Mouse (Mus musculus) midbrain, embryonic 12.5 days (tissue): Measurements from ENCODE around the gene Brms1. TPM values are rescaled to one million over a fixed set of nuclear protein-coding genes. Genes with fewer than 3 reads are reported as not detected.

ENCODE experiments used
- ATAC-seq: fragments of 200-750 bp; cut with Nextera tagmentation; 2 replicates; pipeline ENCODE4 v1.8.0; 2017; ENCODE audit warnings: low read depth, moderate TSS enrichment, moderate library complexity; ENCODE audit not compliant: low FRiP score
- H3K27ac ChIP-seq: fragments of 300-500 bp; sonication (generic); replicated peaks from 2 replicates; pipeline ENCODE4 v1.5.1; 2016; ENCODE audit warnings: mild to moderate bottlenecking
- H3K27me3 ChIP-seq: fragments of 300-500 bp; sonication (generic); 2 replicates; pipeline ENCODE4 v1.6.1; 2016; ENCODE audit warnings: mild to moderate bottlenecking
- H3K36me3 ChIP-seq: fragments of 300-500 bp; sonication (generic); 2 replicates; pipeline ENCODE4 v1.6.1; 2016
- H3K4me1 ChIP-seq: fragments of 300-500 bp; sonication (generic); 2 replicates; pipeline ENCODE4 v1.6.1; 2016
- H3K4me2 ChIP-seq: fragments of 300-500 bp; sonication (generic); replicated peaks from 2 replicates; pipeline ENCODE4 v1.6.1; 2016; ENCODE audit warnings: mild to moderate bottlenecking, moderate library complexity
- H3K4me3 ChIP-seq: fragments of 300-500 bp; sonication (generic); 2 replicates; pipeline ENCODE4 v1.5.1; 2016; ENCODE audit warnings: mild to moderate bottlenecking
- H3K9ac ChIP-seq: fragments of 300-500 bp; sonication (generic); replicated peaks from 2 replicates; pipeline ENCODE4 v1.6.1; 2016; ENCODE audit warnings: mild to moderate bottlenecking, moderate library complexity
- H3K9me3 ChIP-seq: fragments of 300-500 bp; sonication (generic); 2 replicates; pipeline ENCODE4 v1.6.1; 2016; ENCODE audit warnings: mild to moderate bottlenecking
- WGBS: fragments of 180-500 bp; shearing (Covaris S2); methylation state at CpG from one replicate; pipeline ENCODE4 v1.1.7; 2016; 5-methylcytosine and 5-hydroxymethylcytosine counted together
- polyA plus RNA-seq: library from polyadenylated mRNA; unstranded; fragments of >200 nt; fragmentation: Nextera tagmentation; extraction: Ambion mirVana; gene quantifications from 2 replicates; pipeline ENCODE4 v1.2.1, GENCODE M21; 2016

Brms1 gene
- polyA plus RNA-seq, 1 experiment from 2014 or later: 63.7 TPM

- Histone ChIP-seq H3K27ac (no peak overlapping the region), H3K9ac (0 out of 2 replicates have a peak overlapping the region, but pooled peaks have one; percentile 26), H3K9me3 (no peaks in the 10 kb centered on the region), H3K4me2 (no peak overlapping the region), H3K27me3 (peaks cover 37% of the 10 kb centered on the region), H3K4me1 (peaks cover 31% of the 10 kb centered on the region), H3K36me3 (no peaks in the 10 kb centered on the region), H3K4me3 (no peak overlapping the region)
- WGBS: 26% methylated on average over 16 of the region's 16 CpGs
- ATAC-seq: no peak
Observed at GRCm38 (mm10) chr19:5057876-5058775, 17.0 kb downstream of the Brms1 start.

GRCm38 (mm10) chr19:5058801-5059771 lies 17.9 kb downstream of the Brms1 start:
- no peaks in the 10 kb centered on the region for H3K9me3 ChIP-seq
- WGBS: 9% methylated on average over 10 of the region's 10 CpGs
- no peak for ATAC-seq
- no peak overlapping the region for H3K4me3 ChIP-seq
- no peak overlapping the region for H3K4me2 ChIP-seq
- H3K4me1 ChIP-seq: peaks cover 31% of the 10 kb centered on the region
- 0 out of 2 replicates have a peak overlapping the region, but pooled peaks have one; percentile 26 for H3K9ac ChIP-seq
- no peak overlapping the region for H3K27ac ChIP-seq
- H3K27me3 ChIP-seq: peaks cover 27% of the 10 kb centered on the region
- H3K36me3 ChIP-seq: no peaks in the 10 kb centered on the region

GRCm38 (mm10) chr19:5060365-5061330 lies 19.5 kb downstream of the Brms1 start:
- no peak overlapping the region for H3K27ac ChIP-seq
- peaks cover 31% of the 10 kb centered on the region for H3K4me1 ChIP-seq

GRCm38 (mm10) chr19:5062041-5062440 lies 20.9 kb downstream of the Brms1 start:
- WGBS: 87% methylated on average over 5 of the region's 5 CpGs
- ATAC-seq: no peak

More at GRCm38 (mm10) chr19:5060365-5061330, 19.5 kb downstream of the Brms1 start:
- Histone ChIP-seq H3K4me2 (no peak overlapping the region), H3K27me3 (peaks cover 25% of the 10 kb centered on the region), H3K9ac (no peak overlapping the region), H3K36me3 (no peaks in the 10 kb centered on the region), H3K9me3 (no peaks in the 10 kb centered on the region), H3K4me3 (no peak overlapping the region)
- no peak for ATAC-seq
- 27% methylated on average over 5 of the region's 5 CpGs for WGBS

GRCm38 (mm10) chr19:5062446-5062845 lies 21.3 kb downstream of the Brms1 start:
- no peak for ATAC-seq
- Histone ChIP-seq H3K9me3 (no peaks in the 10 kb centered on the region), H3K4me1 (peaks cover 31% of the 10 kb centered on the region), H3K36me3 (no peaks in the 10 kb centered on the region), H3K27me3 (peaks cover 43% of the 10 kb centered on the region), H3K4me3 (no peak overlapping the region), H3K9ac (no peak overlapping the region), H3K4me2 (no peak overlapping the region), H3K27ac (no peak overlapping the region)
- WGBS: 79% methylated on average over 6 of the region's 6 CpGs

More at GRCm38 (mm10) chr19:5062041-5062440, 20.9 kb downstream of the Brms1 start:
- H3K4me2 ChIP-seq: no peak overlapping the region
- H3K9me3 ChIP-seq: no peaks in the 10 kb centered on the region
- no peaks in the 10 kb centered on the region for H3K36me3 ChIP-seq
- H3K27me3 ChIP-seq: peaks cover 39% of the 10 kb centered on the region
- H3K9ac ChIP-seq: no peak overlapping the region
- H3K4me1 ChIP-seq: peaks cover 27% of the 10 kb centered on the region
- H3K4me3 ChIP-seq: no peak overlapping the region
- no peak overlapping the region for H3K27ac ChIP-seq

GRCm38 (mm10) chr19:5065104-5065503 lies 23.9 kb downstream of the Brms1 start:
- Histone ChIP-seq H3K9me3 (no peaks in the 10 kb centered on the region), H3K4me2 (no peak overlapping the region), H3K36me3 (no peaks in the 10 kb centered on the region), H3K4me1 (peaks cover 41% of the 10 kb centered on the region), H3K9ac (no peak overlapping the region), H3K27me3 (peaks cover 62% of the 10 kb centered on the region), H3K27ac (no peak overlapping the region), H3K4me3 (no peak overlapping the region)
- 73% methylated on average over 7 of the region's 7 CpGs for WGBS
- ATAC-seq: no peak

GRCm38 (mm10) chr19:5067040-5067799 lies 26.1 kb downstream of the Brms1 start:
- Histone ChIP-seq H3K4me3 (peak overlapping the region; percentile 46), H3K27ac (no peak overlapping the region), H3K4me1 (peaks cover 48% of the 10 kb centered on the region), H3K4me2 (peak overlapping the region; percentile 86), H3K9me3 (no peaks in the 10 kb centered on the region), H3K9ac (peak overlapping the region; percentile 64), H3K27me3 (peaks cover 70% of the 10 kb centered on the region), H3K36me3 (no peaks in the 10 kb centered on the region)
- WGBS: 9% methylated on average over 15 of the region's 15 CpGs
- no peak for ATAC-seq

- 2% methylated on average over 53 of the region's 56 CpGs for WGBS
- Histone ChIP-seq H3K9me3 (no peaks in the 10 kb centered on the region), H3K4me1 (peaks cover 56% of the 10 kb centered on the region), H3K9ac (peak within 1 kb of the TSS; percentile 64), H3K36me3 (no peaks in the 10 kb centered on the region), H3K4me2 (peak within 1 kb of the TSS; percentile 86), H3K27me3 (peaks cover 70% of the 10 kb centered on the region), H3K4me3 (peak within 1 kb of the TSS; percentile 46), H3K27ac (peak within 1 kb of the TSS; percentile 22; the same call in 1 of the 2 replicates)
- peak; percentile 10; the same call in 1 of the 2 replicates for ATAC-seq
Observed at GRCm38 (mm10) chr19:5067867-5068569, 26.9 kb downstream of the Brms1 start, which contains the start of gene Cd248. Cd248 (plus strand) TSS chr19:5068078.

GRCm38 (mm10) chr19:5068570-5069234 lies 27.5 kb downstream of the Brms1 start:
- no peak for ATAC-seq
- H3K27ac ChIP-seq: no peak overlapping the region
- peaks cover 57% of the 10 kb centered on the region for H3K4me1 ChIP-seq
- no peaks in the 10 kb centered on the region for H3K36me3 ChIP-seq
- peak overlapping the region; percentile 46 for H3K4me3 ChIP-seq
- H3K27me3 ChIP-seq: peaks cover 74% of the 10 kb centered on the region
- WGBS: 42% methylated on average over 21 of the region's 21 CpGs
- peak overlapping the region; percentile 64 for H3K9ac ChIP-seq
- H3K9me3 ChIP-seq: no peaks in the 10 kb centered on the region
- peak overlapping the region; percentile 86 for H3K4me2 ChIP-seq
